Mouse (Mus musculus) liver, adult 2 months (tissue): ENCODE data around the gene Aifm3.

Experiments
- CTCF ChIP-seq: fragments of 200-500 bp; IDR thresholded peaks from 2 replicates; pipeline ENCODE4 v1.5.1; 2011; ENCODE audit warnings: low read depth, low read length, control low read depth
- POLR2A ChIP-seq: fragments of 200-500 bp; IDR thresholded peaks from 2 replicates; pipeline ENCODE4 v1.6.1; 2011; ENCODE audit warnings: low read length, control low read depth; ENCODE audit not compliant: insufficient read depth; ENCODE audit errors: extremely low read depth

DNA sequence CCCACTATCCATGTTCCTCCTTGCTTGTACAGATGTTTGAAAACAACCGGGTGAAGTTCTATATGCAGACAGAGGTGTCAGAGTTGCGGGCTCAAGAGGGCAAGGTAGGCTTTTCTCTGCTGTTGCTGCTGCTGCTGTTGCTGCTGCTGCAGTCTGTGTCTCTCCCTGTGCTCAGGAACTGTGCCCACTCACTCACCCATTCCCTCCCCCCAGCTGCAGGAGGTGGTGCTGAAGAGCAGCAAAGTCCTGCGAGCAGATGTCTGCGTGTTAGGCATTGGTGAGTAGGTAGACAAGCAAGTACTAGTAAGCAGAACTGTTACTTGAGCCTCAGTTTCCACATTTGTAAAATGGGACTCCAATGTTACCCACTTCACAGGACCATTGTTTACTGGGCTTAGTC lies 13.3 kb downstream of the Aifm3 start:
- no peak for TF ChIP-seq CTCF
- TF ChIP-seq POLR2A = no peak
